Mouse (Mus musculus): ENCODE results near the gene P2rx7.

The P2rx7 gene

DNA sequence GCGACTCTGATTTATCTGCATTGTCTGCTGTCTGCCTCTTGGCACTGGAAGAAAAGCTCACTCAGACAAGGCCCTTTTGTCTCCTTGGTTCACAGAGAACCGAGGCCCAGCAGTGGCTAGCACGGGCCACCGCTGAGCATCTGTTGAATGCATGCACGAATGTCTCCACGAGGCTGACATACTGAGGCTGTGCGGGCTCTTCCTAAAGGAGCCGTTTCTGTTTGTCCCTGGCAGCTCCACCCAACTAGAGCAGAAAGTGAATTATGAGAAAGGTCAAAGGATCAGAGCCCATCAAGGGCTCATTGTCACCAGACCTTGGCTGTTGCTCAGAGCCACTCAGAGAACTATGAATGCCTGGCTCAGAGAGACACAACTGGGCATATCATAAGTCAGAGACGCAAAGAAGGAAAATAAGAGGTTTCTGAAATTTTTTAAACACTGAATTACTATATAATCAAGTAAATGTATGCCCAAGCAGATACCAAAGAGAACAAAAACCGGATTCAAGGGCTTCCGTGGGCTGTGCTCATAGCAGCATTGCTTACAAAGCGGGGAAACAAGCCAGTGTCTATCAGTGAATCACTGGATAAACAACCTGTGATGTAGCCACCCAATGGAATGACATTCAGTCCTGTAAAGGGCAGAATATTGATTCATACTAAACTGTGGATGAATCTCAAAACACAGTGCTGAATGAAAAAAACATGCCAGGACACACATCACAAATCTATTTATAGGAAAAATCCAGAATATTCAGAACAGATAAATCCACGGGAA is 49.9 kb downstream of the P2rx7 start:
- no peak for DNase-seq

DNA sequence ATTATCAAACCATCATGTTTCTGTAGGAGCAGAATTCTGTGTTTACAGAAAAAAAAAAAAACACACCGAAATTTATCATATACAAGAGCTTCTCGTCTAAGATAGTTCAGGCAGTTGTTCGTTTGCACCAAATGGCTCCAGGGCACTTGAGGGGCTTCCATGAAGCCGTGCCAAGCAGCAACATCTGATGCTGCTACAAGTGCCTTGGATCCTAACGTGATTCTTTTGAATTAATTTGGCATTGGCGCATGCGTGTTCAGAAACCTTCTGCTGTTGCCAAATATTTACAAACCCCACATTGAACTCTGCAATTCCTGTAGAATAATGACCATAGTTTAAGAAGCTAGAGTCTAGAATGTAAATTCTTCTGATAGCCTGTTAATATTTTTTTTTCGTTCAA is 51.8 kb downstream of the P2rx7 start:
- DNase-seq, result no peak

DNA sequence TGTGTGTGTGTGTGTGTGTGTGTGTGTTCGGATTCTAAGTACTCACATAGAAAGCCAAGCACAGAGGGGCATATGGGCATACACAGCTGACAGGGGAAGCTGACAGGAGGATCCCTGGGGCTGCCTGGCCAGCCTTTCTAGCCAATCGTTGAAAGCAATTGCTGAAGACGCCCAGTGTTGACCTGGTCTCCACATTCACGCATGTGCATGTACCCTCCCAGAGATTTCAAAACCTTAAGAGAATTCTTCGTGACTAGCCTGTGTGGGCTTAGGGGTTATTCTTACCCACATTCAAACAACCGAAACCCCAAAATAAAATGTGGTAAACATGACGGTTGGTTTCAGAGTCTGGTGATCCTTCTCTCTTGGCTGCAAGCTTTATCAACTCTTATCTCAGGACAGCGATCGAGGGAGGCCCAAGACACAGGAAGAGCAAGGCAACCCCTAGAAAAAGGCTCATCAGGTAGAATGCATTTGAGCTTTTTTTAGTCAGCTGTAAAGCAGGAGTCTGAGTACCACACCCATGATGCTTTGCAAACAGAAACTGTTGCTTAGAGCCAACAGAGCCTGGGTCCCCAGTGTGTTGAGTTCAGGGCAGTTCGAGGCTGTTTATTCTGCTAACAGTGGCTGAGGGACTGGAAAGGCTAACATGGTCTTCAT is 54.5 kb downstream of the P2rx7 start:
- DNase-seq, result peak in 1 of 2 experiments; percentile 36

DNA sequence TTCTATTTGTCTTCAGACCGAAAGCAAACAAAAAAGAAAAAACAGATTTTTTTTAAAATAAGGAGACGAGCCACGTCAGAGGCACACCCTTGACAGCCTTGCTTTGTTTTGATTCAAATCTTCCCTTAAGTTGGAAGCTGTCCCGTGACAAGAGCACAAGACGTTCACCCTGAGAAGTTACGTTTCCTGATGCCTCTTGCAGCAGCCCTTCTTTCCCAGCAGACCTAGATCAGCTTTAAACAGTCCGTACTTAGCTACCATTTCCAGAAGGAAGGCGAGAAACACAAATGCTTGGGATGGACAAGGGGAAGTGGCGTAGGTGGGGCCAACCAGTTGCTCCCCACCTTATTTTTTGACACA is 55.0 kb downstream of the P2rx7 start:
- DNase-seq, result no peak

DNA sequence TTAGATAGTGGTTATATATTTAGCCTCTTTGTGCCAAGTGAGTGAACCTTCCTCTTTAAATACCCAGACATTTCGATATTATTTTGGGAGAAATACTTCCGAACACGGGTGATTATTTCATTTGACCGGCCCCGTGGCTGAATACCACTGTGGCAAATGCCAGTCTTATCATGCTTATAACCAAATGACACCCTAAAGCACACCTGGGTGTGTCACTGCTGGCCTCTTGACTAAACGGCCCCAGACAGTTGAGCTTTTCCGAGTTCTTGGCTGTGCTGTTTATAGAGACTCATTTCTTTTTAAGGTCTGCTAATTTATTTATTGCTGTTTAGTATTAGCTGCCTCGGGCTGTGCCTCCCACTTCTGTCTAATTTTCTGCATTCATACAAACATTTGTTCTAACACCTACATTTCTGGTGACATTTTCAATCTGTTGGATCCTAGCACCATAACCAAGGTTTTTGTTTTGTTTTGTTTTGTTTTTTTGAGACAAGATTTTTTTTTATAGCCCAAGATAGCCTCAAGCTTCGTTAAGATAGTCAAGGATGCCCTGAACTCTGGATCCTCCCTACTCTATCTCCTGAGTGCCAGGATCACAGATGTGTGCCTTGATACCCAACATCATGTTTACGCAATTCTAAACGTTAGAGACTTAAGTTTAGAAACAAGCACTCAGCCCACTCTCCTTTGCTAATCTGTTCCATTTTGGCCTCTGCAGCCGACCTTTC is 56.6 kb downstream of the P2rx7 start:
- DNase-seq, result no peak

DNA sequence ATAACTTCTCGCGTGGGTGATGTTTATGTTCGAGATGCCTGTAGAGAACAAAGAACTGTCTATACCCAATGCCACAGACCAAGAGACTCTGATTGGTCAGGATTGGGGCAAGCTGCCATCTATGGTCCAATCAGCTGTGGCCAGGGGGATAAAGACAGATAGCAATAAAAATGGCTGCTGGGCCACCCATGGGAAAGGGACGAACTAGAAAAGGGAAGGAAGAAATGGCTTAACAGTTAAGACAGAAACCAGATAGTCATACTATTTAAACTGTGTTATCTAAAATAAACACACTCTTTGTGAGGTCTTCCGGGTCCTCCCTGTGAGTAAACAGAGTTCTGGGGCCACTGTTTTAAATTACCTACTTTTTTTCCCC is 57.1 kb downstream of the P2rx7 start:
- no peak for DNase-seq

DNA sequence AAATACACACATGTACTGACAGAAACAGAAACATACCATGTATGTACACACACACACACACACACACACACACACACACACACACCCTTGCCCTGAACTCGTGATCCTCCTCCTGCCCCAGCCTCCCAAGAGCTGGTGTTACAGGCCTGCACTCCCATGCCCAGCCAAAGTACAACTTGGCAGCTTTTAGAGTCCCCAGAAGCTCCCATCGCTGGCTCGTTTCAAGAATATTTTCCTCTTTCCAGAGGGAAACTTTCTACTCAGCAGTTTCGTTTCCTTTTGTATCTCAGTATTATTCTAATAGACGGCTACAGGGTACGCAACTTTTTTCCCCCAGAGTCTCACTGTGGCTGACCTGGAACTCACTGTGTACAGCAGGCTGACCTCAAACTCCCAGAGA is 58.4 kb downstream of the P2rx7 start:
- no peak for DNase-seq

DNA sequence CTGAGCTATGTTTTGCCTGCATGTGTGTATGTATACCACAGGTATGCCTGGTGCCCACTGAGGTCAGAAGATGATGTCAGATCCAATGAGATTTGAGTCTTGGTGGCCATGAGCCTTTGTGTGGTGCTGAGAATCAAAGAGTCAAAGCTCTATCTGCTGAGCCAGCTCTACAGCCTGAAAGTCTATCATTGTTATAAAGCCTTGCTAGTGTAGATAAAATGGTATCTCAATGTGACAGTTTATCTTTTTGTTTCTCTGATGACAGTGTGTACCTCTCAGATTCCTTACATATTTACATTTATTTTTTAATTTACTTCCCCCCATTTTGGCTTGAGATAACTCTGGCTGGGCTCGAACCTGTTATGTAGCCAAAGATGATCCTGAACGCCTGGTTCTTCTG is 59.9 kb downstream of the P2rx7 start:
- no peak for DNase-seq

DNA sequence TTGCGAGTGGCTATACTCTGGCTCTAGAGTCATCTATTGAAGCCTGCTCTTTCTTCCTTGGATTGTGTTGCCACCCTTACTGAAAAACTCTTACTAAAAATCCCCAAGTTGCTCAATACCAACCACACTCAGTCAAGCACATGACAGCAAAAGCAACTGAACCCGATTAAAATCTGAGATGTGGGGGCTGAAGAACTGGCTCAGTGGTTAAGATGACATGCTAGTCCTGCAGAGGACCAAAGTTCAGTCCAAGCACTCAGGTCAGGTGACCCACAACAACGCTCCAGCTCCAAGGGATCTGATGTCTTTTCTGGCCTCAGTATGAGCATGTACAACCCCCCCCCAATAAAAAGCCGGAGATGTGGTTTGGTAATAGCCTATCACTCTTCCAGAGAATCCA is 60.9 kb downstream of the P2rx7 start:
- no peak for DNase-seq

DNA sequence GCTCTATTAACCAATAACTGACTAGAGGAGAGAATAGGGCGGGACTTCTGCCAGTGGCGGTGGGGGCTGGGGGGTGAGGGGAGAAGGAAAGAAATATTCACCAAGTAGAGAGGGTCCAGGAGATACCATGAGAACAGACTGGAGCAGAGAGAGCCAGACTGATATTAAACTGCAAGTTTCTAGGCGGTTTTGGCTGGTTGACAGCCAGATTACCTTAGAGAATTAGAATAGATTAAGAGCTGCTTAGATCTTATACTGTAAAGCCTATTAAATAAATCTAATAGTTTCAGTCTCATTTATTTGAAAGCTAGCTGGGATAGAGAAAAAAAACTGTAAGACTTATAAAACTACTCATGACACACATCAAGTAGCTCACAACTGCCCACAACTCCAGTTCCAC is 61.5 kb downstream of the P2rx7 start:
- DNase-seq, result no peak

DNA sequence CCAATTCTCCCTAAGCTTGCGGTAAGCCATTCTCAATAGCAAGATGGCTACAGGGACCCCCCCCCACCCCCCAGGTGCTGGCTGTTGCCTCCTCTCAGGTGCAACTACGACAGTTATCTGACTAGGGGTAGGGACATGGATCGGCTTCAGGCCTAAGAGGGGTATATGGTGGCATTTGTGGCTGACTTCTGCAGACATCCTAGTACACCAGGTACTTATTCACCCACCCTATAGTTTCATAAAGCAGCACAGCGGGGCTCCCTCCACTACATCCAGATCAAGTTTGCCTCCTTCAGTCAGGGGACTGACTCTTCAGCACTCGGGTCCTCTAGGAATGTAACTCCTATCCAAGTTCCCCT is 63.2 kb downstream of the P2rx7 start:
- DNase-seq, result no peak

DNA sequence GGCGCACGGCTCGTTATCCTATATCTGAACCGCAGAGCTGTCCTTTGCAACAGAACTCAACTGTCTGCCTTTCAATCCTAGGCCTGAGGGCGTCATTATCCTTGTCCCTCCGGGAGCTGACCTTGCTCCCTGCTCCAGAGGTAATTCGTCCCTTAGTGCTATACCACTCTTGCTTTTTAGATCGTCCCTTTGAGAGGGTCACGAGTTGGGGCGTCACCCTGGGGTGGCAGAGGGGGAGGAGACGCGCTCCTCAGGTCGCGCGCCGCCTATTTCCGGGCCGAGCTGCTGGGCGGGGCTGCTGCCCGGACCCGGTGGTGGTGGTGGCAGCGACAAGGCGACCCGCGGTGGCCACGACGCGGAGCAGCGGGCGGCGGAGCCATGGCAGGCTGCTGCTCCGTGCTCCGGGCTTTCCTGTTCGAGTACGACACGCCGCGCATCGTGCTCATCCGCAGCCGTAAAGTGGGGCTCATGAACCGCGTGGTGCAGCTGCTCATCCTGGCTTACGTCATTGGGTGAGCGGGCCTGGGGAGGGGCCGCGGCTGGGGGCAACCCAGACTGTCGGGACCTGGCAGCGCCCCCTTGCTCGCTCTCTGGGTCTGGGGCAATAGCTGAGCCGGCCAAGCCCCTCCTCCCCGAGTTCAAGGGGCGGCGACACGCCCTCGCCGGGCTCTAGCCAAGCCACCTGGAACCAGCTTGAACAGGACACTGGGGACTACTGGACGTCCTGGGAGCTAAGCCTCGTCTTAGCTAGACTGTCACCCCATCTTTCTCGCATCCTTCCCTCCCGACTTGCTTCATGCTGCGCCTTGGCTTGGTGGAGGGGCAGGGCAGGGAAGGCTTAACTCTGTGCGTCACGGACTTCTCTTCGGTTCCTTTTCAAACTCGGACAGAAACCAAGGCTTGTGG is 63.8 kb downstream of the P2rx7 start, which contains the start of gene P2rx4:
Gene P2rx4 (plus strand): TSS at position 269 of the 906 bp plus-strand sequence.
- peak; percentile 85 to 87 for DNase-seq

DNA sequence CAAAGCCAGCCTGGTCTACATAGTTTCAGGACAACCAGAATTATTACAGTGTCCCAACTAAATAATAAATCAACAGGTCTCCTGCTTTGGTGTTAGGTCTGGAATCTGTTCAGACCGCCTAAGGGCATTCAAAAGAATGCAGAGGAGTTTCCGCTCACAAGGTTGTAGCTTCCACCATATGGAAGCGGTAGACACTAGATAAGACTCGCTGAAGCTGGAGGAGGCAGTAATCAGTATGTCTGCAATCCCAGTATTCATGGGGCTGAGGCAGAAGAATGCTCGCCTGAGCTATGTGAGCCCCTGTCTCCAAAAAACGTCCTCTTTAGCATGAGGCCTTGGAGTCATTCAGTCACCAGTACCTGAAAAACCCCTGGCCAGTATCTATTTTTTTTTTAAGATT is 65.1 kb downstream of the P2rx7 start:
- no peak for DNase-seq

DNA sequence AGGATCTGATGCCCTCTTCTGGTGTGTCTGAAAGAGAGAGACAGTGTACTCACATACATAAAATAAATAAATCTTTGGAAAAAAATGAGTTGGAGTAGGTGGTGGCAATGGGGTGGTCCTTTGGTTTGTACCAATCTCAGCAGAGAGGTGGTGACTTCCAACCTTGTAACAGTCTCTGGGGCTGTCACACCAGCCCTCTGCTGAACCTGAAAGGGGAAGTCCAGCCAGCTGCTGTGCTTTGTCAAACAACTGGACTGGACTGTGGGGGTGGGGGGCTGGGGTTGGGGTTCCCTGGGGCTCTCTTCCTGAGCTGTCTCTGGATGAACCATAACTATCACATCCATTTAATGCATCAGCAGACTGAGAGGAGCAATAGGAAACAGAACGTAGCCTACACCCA is 72.0 kb downstream of the P2rx7 start:
- no peak for DNase-seq

DNA sequence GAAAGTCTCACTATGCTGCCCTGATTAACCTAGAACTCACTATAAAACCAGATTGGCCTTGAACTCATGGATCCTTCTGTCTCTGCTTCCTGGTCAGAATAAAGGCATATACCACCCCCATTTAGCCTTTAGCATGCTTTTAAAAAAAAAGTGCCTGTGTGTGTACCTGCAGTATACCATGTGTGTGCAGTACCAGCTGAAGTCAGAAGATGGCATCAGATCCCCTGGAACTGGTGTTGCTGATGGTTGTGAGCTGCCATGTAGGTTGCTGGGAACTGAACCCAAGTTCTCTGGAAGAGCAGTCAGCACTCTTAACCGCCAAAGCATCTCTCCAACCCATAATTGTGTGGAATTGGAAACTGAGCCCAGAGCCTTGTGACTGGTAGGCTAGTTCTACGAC is 73.1 kb downstream of the P2rx7 start:
- DNase-seq, result no peak

DNA sequence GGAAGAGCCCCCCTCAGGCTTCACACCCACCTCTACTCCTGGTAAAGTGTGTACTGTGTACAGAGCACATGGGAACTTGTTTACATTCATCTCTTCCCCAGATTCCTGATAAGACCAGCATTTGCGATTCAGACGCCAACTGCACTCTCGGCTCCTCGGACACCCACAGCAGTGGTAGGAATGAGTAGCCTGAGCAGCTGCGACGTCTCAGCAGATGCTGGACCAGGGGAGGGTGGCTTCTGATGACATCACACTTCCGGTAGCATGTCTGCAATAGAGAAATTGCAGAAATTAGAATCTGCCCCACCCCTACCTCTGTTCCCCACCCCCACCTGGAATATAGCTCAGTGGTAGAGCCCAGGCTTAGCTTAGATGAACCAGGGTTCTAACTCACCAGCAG is 74.7 kb downstream of the P2rx7 start:
- no peak for DNase-seq

DNA sequence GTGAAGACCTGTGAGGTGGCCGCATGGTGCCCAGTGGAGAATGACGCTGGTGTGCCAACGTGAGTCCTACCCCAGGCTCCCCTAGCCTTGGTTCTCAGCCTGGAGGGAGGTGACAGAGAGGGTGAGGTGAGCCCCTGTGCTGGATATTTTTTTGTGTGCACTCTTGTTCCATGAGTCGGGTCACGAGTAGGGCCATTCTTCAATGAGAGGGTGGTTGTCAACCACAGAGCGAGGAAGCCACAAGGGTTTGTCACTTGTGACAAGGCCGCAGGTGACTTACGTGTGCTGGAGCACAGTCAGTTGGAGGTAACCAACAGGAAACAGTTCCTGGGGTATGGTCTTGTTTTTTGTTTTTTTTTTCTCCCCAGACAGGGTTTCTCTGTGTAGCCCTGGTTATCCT is 75.5 kb downstream of the P2rx7 start:
- DNase-seq, result no peak

DNA sequence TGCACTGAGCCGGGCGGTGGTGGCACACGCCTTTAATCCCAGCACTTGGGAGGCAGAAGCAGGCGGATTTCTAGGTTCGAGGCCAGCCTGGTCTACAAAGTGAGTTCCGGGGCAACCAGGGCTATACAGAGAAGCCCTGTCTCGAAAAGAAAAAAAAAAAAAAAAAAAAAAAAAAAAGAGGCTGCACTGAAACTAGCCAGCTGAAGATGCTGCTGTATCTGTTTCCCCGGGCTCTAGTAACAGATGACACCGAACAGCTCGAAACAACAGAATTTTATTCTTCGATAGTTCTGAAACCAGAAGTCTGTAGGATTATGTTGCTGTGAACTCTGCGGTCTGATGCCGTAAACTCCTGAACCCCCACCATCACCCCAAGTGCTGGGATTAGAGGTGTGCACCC is 81.7 kb downstream of the P2rx7 start:
- no peak for DNase-seq

DNA sequence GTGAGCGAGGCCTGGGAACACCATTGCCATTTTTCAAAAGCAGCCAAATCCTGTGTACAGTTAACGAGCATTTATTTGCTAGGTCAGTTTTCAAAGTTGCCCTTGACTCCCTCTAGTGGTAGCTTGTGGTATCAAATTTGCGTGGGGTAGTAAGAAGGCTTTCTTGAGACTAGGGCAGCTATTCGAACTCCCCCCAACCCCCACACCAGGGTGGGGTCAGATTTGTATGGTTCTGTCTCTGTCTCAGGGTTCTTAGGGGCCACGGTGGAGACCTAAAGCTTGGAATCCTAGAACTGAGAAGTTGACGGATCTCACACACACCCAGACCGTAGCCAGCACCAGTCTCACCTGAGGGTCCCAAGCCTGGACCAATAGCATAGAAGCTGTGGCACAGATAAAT is 82.4 kb downstream of the P2rx7 start:
- peak; percentile 74 to 85 for DNase-seq

DNA sequence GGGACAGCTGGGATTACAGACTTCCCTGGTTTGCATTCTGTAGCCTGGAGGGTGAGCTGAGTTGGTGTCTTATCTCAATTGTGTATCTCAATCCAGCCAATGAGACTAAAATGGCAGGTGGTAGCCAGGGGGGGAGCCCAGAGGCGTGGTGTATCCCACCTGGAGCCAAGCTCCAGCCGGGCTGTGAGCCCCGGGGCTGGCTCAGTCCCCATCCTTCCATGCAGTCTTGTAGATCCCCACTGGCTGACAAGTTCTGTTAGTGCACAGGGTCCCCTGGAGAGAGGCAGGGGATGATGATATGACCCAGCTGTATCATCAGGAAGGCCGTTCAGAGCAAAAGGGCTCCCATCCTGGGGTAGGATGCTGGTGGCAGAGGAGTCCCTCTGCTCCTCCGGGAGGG is 82.9 kb downstream of the P2rx7 start:
- peak; percentile 33 to 37 for DNase-seq

DNA sequence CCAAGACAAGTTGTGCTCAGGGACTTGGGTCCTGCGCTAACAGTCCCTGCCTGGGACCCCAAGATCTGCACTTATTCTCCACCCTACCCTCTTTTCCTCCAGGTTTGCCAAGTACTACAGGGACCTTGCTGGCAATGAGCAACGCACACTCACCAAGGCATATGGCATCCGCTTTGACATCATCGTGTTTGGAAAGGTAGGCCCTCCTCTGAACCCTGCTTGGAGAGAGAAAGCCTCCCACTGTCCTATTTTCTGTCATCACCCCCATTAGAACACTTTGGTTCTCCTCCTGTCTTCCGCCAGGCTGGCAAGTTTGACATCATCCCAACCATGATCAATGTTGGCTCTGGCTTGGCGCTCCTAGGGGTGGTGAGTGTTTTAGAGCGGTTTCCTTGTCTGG is 83.4 kb downstream of the P2rx7 start:
- DNase-seq, result peak in 1 of 2 experiments; percentile 55

DNA sequence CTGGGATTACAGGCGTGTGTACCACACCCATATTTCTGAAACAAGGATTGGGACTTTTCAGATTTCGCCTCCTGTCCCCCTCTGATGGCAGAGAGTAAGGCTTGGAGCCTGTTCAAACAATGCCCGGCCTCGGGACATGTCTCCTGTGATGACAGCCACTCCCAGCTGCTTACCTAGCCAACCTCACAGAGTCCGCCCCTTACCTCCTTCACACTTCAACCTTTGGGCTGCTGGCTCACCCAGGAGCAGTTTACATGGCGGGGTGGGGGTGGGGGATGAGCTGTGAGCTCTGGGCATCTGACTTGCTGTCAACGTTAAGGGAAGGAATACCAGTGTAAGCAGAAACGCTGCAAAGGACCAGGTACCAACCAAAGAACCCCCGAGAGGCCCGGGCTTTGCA is 87.1 kb downstream of the P2rx7 start:
- no peak for DNase-seq

DNA sequence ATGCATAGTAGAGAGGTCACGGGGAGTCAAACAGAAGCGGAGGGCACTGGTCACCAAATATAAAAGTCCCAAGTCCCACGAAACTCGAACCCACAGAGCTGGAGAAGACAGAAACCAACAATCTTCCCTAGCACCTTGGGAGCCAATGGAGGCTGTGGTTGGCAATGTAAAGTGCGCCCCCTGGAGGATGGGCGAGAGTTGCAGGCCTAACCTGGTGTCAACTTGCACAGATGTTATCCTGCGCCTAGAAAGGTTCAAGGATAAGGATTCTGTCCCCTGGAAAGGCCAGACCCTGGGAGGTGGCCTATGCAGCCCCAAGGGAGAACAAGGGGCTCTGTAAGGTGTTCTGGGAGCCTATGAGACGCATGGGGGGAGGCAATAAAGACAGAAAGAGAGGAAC is 87.6 kb downstream of the P2rx7 start:
- peak; percentile 61 to 74 for DNase-seq

Data from cerebellum, postnatal 25 days (tissue).